Comparison of ENCODE assay signal across 9 mouse cellular contexts in the genomic region with DNA sequence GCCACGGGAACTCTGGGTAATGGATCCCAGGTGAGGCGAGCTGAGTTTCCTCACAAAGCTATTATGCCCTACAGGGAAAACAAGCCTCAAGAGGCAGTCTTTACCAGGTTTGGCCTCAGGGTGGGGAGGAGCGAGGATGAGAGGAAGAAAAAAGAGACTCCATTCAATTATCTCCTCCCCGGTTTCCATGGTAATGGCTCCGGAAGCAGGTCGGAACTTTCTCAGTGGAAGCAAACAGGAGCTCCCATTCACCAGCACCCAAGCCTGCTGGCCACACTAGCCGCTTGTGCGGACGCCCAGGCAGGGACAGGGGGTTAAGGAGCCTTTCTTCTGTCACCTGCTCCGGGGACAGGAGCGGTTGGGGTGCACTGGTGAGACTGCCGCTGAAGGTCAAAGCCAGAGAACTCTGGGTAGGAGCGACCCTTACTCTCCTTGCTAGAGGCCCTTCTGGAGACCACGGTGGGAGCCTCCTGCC.
DNase-seq lines count a peak whose midpoint lies in the region; ATAC-seq lines count a peak whose summit lies in the region.
"Had no signal": no experiment of that assay in that cellular context is flagged by ENCODE, and none has a peak within 500 bp of the region (broad histone marks: within the 10 kb centered on the region; RNA-seq: fewer than 3 reads in every experiment).

No protein-coding gene starts in this region.

- peak overlapping the region; percentile 42 for H3K4me2 ChIP-seq in forebrain, embryonic 16.5 days (ENCODE audit: low read length)
- peak overlapping the region; percentile 36 for H3K4me2 ChIP-seq in neural tube, embryonic 12.5 days (replicated peaks)

- WGBS in forebrain, embryonic 16.5 days: 17% methylated on average over 14 of the region's 14 CpGs
- 19% methylated on average over 14 of the region's 14 CpGs for WGBS in neural tube, embryonic 12.5 days

- H3K27me3 ChIP-seq in forebrain, embryonic 16.5 days (replicated peaks; ENCODE audit: control insufficient read depth, insufficient read depth, low read length): no peaks in the 10 kb centered on the region
- H3K27me3 ChIP-seq in neural tube, embryonic 12.5 days (replicated peaks): no peaks in the 10 kb centered on the region

- H3K4me3 ChIP-seq in forebrain, embryonic 16.5 days (replicated peaks; ENCODE audit: low read length): peak overlapping the region; percentile 14; the same call in 1 of the 2 replicates
- H3K4me3 ChIP-seq in neural tube, embryonic 12.5 days: no peak overlapping the region

- ATAC-seq in forebrain, embryonic 16.5 days: peak; percentile 76
- ATAC-seq in neural tube, embryonic 12.5 days (ENCODE audit: low FRiP score, low read depth): peak; percentile 54
- ATAC-seq in megakaryocyte progenitor cell, adult 5-6 weeks (replicated peaks; ENCODE audit: poor library complexity): no peak

- H3K9ac ChIP-seq in forebrain, embryonic 16.5 days (replicated peaks; ENCODE audit: low read depth, low read length): no peak overlapping the region
- no peak overlapping the region for H3K9ac ChIP-seq in neural tube, embryonic 12.5 days

- H3K9me3 ChIP-seq in forebrain, embryonic 16.5 days (ENCODE audit: control insufficient read depth, low read length): no peaks in the 10 kb centered on the region
- peaks cover 7% of the 10 kb centered on the region for H3K9me3 ChIP-seq in neural tube, embryonic 12.5 days

- H3K27ac ChIP-seq in forebrain, embryonic 16.5 days (ENCODE audit: low read length): no peak overlapping the region; the same call in 1 of the 2 replicates
- no peak overlapping the region for H3K27ac ChIP-seq in neural tube, embryonic 12.5 days
- H3K27ac ChIP-seq: macrophage had no signal

- no peaks in the 10 kb centered on the region for H3K36me3 ChIP-seq in forebrain, embryonic 16.5 days (ENCODE audit: control insufficient read depth, insufficient read depth)
- no peaks in the 10 kb centered on the region for H3K36me3 ChIP-seq in neural tube, embryonic 12.5 days

- DNase-seq in thymus, postnatal 4 days: peak; percentile 25
- DNase-seq in thymus, adult 18-20 months: no peak
- peak; percentile 41 to 68 for DNase-seq in left cerebral cortex, adult 18-20 months (ENCODE audit: low spot score in 2 of 2)
- no peak for DNase-seq in gastrocnemius, adult 8-10 months (ENCODE audit: low spot score in 2 of 2)
- no peak for DNase-seq in spleen, postnatal 10 days (ENCODE audit: low spot score in 2 of 2)

- H3K4me1 ChIP-seq in forebrain, embryonic 16.5 days (replicated peaks; ENCODE audit: control insufficient read depth, insufficient read depth, low read length): peaks cover 11% of the 10 kb centered on the region
- H3K4me1 ChIP-seq in neural tube, embryonic 12.5 days: peaks cover 29% of the 10 kb centered on the region

Comparison
In these comparisons a context has a peak if more than half of its experiments do, and no peak if none do; other contexts are left out.
1. DNase-seq: peak in thymus, postnatal 4 days (single experiment) and left cerebral cortex, adult 18-20 months (2 of 2); none in thymus, adult 18-20 months (0 of 2), gastrocnemius, adult 8-10 months (0 of 2) and spleen, postnatal 10 days (0 of 2).